Mouse (Mus musculus) kidney, embryonic 14.5 days (tissue): ENCODE measurements around the gene Cdc42ep3. TPM values are rescaled to one million over a fixed set of nuclear protein-coding genes. Genes with fewer than 3 reads are reported as not detected.

Source experiments
- ATAC-seq: fragments of 200-750 bp; cut with Nextera tagmentation; 2 replicates; pipeline ENCODE4 v1.8.0; 2017; ENCODE audit warnings: moderate number of reproducible peaks, mild to moderate bottlenecking, moderate TSS enrichment, moderate library complexity; ENCODE audit not compliant: low FRiP score, low TSS enrichment
- H3K27ac ChIP-seq: fragments of 300-500 bp; sonication (generic); 2 replicates; pipeline ENCODE4 v1.5.1; 2014; ENCODE audit warnings: low read depth, mild to moderate bottlenecking, low read length, moderate library complexity, mixed read lengths
- H3K27me3 ChIP-seq: fragments of 300-500 bp; sonication (generic); 2 replicates; pipeline ENCODE4 v1.6.1; 2014; ENCODE audit warnings: mild to moderate bottlenecking, low read length; ENCODE audit not compliant: control insufficient read depth, insufficient read depth
- H3K36me3 ChIP-seq: fragments of 300-500 bp; sonication (generic); 2 replicates; pipeline ENCODE4 v1.6.1; 2014; ENCODE audit warnings: low read length, mixed read lengths; ENCODE audit not compliant: control insufficient read depth, insufficient read depth
- H3K4me1 ChIP-seq: fragments of 300-500 bp; sonication (generic); 2 replicates; pipeline ENCODE4 v1.6.1; 2014; ENCODE audit warnings: low read length, mixed read lengths; ENCODE audit not compliant: control insufficient read depth, insufficient read depth
- H3K4me2 ChIP-seq: fragments of 300-500 bp; sonication (generic); replicated peaks from 2 replicates; pipeline ENCODE4 v1.6.1; 2014; ENCODE audit warnings: low read depth, mild to moderate bottlenecking, low read length
- H3K4me3 ChIP-seq: fragments of 300-500 bp; sonication (generic); 2 replicates; pipeline ENCODE4 v1.5.1; 2014; ENCODE audit warnings: mild to moderate bottlenecking, low read length
- H3K9ac ChIP-seq: fragments of 300-500 bp; sonication (generic); 2 replicates; pipeline ENCODE4 v1.6.1; 2014; ENCODE audit warnings: low read depth, mild to moderate bottlenecking, low read length, moderate library complexity
- H3K9me3 ChIP-seq: fragments of 300-500 bp; sonication (generic); 2 replicates; pipeline ENCODE4 v1.6.1; 2016; ENCODE audit warnings: low read length; ENCODE audit not compliant: control insufficient read depth
- WGBS: fragments of 180-500 bp; shearing (Covaris S2); extraction: QIAGEN DNeasy Blood & Tissue Kit; methylation state at CpG from one replicate; pipeline ENCODE4 v1.1.7; 2014; 5-methylcytosine and 5-hydroxymethylcytosine counted together
- polyA plus RNA-seq: library from polyadenylated mRNA; unstranded; fragments of >200 nt; fragmentation: Nextera tagmentation; extraction: Ambion mirVana; gene quantifications from 2 replicates; pipeline ENCODE4 v1.2.1, GENCODE M21; 2014

Gene Cdc42ep3
- polyA plus RNA-seq, 1 experiment from 2014 or later, result 38.2 TPM

GRCm38 (mm10) chr17:79347920-79348589, 6.8 kb downstream of the Cdc42ep3 start:
- no peak for ATAC-seq
- no peaks in the 10 kb centered on the region; the same call in 1 of the 2 replicates for H3K4me1 ChIP-seq

GRCm38 (mm10) chr17:79347291-79347690, 7.6 kb downstream of the Cdc42ep3 start:
- no peak overlapping the region for H3K27ac ChIP-seq
- WGBS, result 92% methylated on average over 4 of the region's 4 CpGs
- H3K4me3 ChIP-seq, result no peak overlapping the region
- H3K9me3 ChIP-seq, result no peaks in the 10 kb centered on the region
- no peak overlapping the region for H3K9ac ChIP-seq
- H3K4me1 ChIP-seq, result no peaks in the 10 kb centered on the region; the same call in 1 of the 2 replicates
- no peak overlapping the region for H3K4me2 ChIP-seq
- no peaks in the 10 kb centered on the region for H3K36me3 ChIP-seq
- H3K27me3 ChIP-seq, result no peaks in the 10 kb centered on the region
- no peak for ATAC-seq

More at GRCm38 (mm10) chr17:79347920-79348589, 6.8 kb downstream of the Cdc42ep3 start:
- H3K27ac ChIP-seq, result no peak overlapping the region
- no peaks in the 10 kb centered on the region for H3K9me3 ChIP-seq
- no peaks in the 10 kb centered on the region for H3K36me3 ChIP-seq
- H3K4me3 ChIP-seq, result no peak overlapping the region
- 82% methylated on average over 7 of the region's 7 CpGs for WGBS
- no peak overlapping the region for H3K9ac ChIP-seq
- no peak overlapping the region for H3K4me2 ChIP-seq
- peaks cover 3% of the 10 kb centered on the region; the same call in 1 of the 2 replicates for H3K27me3 ChIP-seq

DNA sequence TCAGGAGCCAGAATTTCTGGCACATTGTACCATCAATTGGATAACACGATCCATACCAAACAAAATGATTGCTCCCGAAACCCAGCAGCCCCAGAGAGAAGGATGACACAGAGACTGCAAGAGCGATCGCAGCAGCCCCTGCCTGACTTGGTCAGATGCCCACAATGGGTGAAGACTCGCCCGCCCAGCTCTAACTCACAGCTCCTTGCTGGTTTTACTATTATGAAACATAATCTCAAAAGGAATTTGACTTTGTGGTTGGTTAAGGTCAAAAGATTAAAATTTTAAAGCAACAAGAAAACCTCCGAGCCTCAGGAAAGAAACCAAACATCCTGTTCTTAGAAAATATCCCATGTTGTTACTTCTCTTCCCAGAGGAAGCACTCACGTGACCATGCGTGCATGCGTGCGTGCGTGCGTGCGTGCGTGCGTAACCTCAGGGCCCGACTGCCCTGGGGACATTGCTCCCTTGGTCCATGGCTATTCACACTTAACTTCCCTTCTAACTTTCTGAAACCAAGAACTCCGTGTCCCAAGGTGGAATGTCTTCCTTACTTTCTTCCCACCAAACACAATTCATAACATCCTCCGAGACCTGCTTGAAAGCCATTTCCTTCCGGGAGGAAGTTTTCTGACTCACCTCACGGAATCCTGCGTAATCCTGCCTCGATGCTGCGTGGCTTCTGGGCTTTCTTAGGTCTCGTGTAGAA, 9.7 kb downstream of the Cdc42ep3 start:
- H3K4me3 ChIP-seq, result no peak overlapping the region
- no peak overlapping the region for H3K27ac ChIP-seq
- WGBS, result 81% methylated on average over 25 of the region's 25 CpGs
- no peaks in the 10 kb centered on the region for H3K9me3 ChIP-seq
- no peak for ATAC-seq
- no peak overlapping the region for H3K9ac ChIP-seq
- no peaks in the 10 kb centered on the region for H3K36me3 ChIP-seq
- no peaks in the 10 kb centered on the region for H3K4me1 ChIP-seq
- no peaks in the 10 kb centered on the region for H3K27me3 ChIP-seq
- H3K4me2 ChIP-seq, result no peak overlapping the region

- no peaks in the 10 kb centered on the region for H3K36me3 ChIP-seq
- ATAC-seq, result no peak
- H3K4me3 ChIP-seq, result no peak overlapping the region
- H3K9me3 ChIP-seq, result no peaks in the 10 kb centered on the region
- no peak overlapping the region for H3K4me2 ChIP-seq
- H3K4me1 ChIP-seq, result no peaks in the 10 kb centered on the region
- WGBS, result 68% methylated on average over 5 of the region's 5 CpGs
- H3K9ac ChIP-seq, result no peak overlapping the region
- no peak overlapping the region for H3K27ac ChIP-seq
- H3K27me3 ChIP-seq, result no peaks in the 10 kb centered on the region
These were observed 11.5 kb downstream of the Cdc42ep3 start for GRCm38 (mm10) chr17:79343334-79343946.

DNA sequence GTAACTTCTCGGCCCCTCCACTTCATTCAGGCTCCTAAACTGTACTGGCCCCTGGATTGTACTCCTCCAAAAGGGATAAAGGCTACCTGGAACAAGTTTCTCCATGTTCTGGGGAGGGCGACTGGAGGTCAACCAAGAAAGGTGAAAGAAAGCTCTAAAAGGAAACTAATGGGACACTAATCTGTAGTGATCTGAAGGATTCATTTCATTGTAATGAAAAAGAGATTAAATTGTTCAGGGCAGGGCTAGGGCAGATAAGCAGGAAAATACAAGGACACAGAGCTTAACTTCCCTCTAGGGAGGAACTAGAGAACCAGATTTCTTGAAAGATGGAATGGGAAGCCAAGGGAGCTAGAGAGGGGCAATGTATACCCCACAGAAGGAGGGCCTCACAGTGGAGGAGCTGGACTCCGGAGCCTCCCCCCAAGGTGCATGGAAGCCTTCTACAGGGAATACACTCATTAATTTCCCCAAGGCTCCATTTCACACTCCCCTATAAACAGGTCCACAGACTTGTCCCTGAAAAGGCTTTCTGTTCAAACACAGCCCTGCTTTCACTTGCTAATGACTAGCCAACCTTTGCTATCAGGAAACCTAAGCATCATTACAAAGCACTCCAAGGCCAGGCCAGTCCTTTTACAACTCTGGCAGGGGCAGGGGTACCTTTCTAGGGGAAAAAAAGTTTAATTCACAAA, 12.1 kb downstream of the Cdc42ep3 start:
- no peaks in the 10 kb centered on the region for H3K4me1 ChIP-seq
- H3K4me3 ChIP-seq, result no peak overlapping the region
- 68% methylated on average over 3 of the region's 3 CpGs for WGBS
- no peak overlapping the region for H3K27ac ChIP-seq
- H3K4me2 ChIP-seq, result no peak overlapping the region
- no peak for ATAC-seq
- H3K27me3 ChIP-seq, result no peaks in the 10 kb centered on the region
- H3K36me3 ChIP-seq, result no peaks in the 10 kb centered on the region
- H3K9me3 ChIP-seq, result no peaks in the 10 kb centered on the region
- H3K9ac ChIP-seq, result no peak overlapping the region

DNA sequence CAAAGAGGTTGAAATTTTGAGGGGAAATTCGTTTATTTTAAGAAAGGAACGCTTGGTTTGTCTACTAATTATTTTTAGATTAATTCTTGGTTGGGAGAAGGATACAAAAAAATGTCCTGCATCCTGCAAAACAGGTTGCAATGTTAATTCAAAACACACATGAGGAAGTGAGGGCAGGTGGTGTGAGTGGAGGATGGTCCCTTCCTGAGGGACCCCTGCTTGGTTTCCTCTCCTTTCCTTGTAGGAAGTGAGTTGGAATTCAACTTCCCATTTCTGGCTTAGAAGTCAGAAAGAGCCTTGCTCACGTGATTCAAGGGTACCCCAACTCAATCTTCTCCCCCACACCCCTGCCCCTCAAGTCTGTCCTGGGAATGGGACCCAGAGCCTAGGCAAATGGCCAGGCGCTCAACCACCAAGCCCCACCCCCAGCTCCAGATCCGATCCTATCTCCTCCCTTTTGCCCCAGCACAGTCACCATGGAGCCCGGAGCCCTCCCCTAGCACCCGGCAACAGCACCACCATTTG, 12.9 kb downstream of the Cdc42ep3 start:
- Histone ChIP-seq H3K4me3 (no peak overlapping the region), H3K4me2 (no peak overlapping the region), H3K9ac (no peak overlapping the region), H3K9me3 (no peaks in the 10 kb centered on the region), H3K27me3 (no peaks in the 10 kb centered on the region), H3K27ac (no peak overlapping the region), H3K4me1 (no peaks in the 10 kb centered on the region), H3K36me3 (no peaks in the 10 kb centered on the region)
- ATAC-seq, result no peak
- WGBS, result 72% methylated on average over 7 of the region's 7 CpGs

DNA sequence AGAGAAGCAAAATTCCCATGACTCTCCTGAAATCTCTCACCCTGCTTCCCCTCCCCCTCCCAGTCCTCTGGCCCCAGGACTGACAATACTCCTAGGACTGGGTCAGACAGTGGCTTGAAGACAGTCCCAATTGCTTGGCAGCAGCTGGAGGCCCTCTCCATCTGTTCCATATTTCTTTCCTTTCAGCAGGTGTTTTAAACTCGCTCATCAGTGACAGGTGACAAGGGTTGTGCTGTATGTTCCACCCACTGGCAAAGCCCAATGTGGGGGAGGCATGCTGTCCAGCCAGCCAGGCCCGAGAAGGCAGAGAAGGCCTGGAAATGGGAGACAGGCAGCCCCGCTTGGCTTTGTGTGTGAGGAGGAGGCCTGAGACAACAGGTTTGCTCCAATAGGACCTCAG, 17.4 kb downstream of the Cdc42ep3 start:
- ATAC-seq, result no peak
- Histone ChIP-seq H3K4me3 (no peak overlapping the region), H3K9ac (no peak overlapping the region), H3K27ac (no peak overlapping the region), H3K9me3 (no peaks in the 10 kb centered on the region), H3K4me1 (no peaks in the 10 kb centered on the region), H3K27me3 (no peaks in the 10 kb centered on the region), H3K36me3 (peaks cover 6% of the 10 kb centered on the region; the same call in 1 of the 2 replicates), H3K4me2 (no peak overlapping the region)
- WGBS, result 40% methylated on average over 3 of the region's 3 CpGs

DNA sequence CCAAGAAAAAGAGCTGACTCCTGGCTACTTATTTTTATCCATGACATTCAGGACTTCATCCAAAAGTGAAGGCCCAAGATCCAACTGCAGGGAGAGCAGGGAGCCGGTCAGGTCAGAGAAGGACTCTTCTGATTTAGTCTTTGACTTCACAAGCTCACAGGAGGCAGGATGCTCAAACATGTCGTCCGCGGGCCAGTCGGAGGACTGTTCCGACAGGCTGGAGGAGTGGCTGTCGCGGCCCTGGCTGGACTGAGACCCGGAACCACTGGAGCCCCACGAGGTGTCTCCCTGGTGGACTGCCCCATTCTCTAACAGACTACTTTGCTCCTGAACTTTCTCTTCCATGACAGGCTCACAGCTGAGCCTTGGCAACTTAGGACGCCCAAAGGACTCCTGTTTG, 20.2 kb downstream of the Cdc42ep3 start:
- H3K9ac ChIP-seq, result no peak overlapping the region
- no peak overlapping the region for H3K4me2 ChIP-seq
- H3K9me3 ChIP-seq, result no peaks in the 10 kb centered on the region
- H3K4me3 ChIP-seq, result no peak overlapping the region
- no peaks in the 10 kb centered on the region for H3K27me3 ChIP-seq
- 83% methylated on average over 11 of the region's 11 CpGs for WGBS
- H3K36me3 ChIP-seq, result peaks cover 6% of the 10 kb centered on the region; the same call in 1 of the 2 replicates
- H3K27ac ChIP-seq, result no peak overlapping the region
- no peak for ATAC-seq
- no peaks in the 10 kb centered on the region for H3K4me1 ChIP-seq
